Mouse (Mus musculus) forebrain, embryonic 16.5 days (tissue): Measurements from ENCODE around the gene Rnf128. TPM values are rescaled to one million over a fixed set of nuclear protein-coding genes. Genes with fewer than 3 reads are reported as not detected.

Experiments
- ATAC-seq: fragments of 200-750 bp; cut with Nextera tagmentation; 2 replicates; pipeline ENCODE4 v1.8.0; 2017; ENCODE audit warnings: mild to moderate bottlenecking, moderate library complexity
- H3K27ac ChIP-seq: fragments of 300-500 bp; sonication (generic); 2 replicates; pipeline ENCODE4 v1.5.1; 2014; ENCODE audit warnings: low read length, control low read depth
- H3K27me3 ChIP-seq: fragments of 300-500 bp; sonication (generic); replicated peaks from 2 replicates; pipeline ENCODE4 v1.6.1; 2014; ENCODE audit warnings: low read length; ENCODE audit not compliant: control insufficient read depth, insufficient read depth
- H3K36me3 ChIP-seq: fragments of 300-500 bp; sonication (generic); 2 replicates; pipeline ENCODE4 v1.6.1; 2014; ENCODE audit not compliant: control insufficient read depth, insufficient read depth
- H3K4me1 ChIP-seq: fragments of 300-500 bp; sonication (generic); replicated peaks from 2 replicates; pipeline ENCODE4 v1.6.1; 2014; ENCODE audit warnings: low read length; ENCODE audit not compliant: control insufficient read depth, insufficient read depth
- H3K4me2 ChIP-seq: fragments of 300-500 bp; sonication (generic); 2 replicates; pipeline ENCODE4 v1.6.1; 2014; ENCODE audit warnings: mild to moderate bottlenecking, low read length, control low read depth
- H3K4me3 ChIP-seq: fragments of 300-500 bp; sonication (generic); replicated peaks from 2 replicates; pipeline ENCODE4 v1.5.1; 2014; ENCODE audit warnings: mild to moderate bottlenecking, low read length, control low read depth
- H3K9ac ChIP-seq: fragments of 300-500 bp; sonication (generic); replicated peaks from 2 replicates; pipeline ENCODE4 v1.6.1; 2014; ENCODE audit warnings: low read depth, low read length, control low read depth
- H3K9me3 ChIP-seq: fragments of 300-500 bp; sonication (generic); 2 replicates; pipeline ENCODE4 v1.6.1; 2016; ENCODE audit warnings: low read length; ENCODE audit not compliant: control insufficient read depth
- WGBS: fragments of 180-500 bp; shearing (Covaris S2); extraction: QIAGEN DNeasy Blood & Tissue Kit; methylation state at CpG from one replicate; pipeline ENCODE4 v1.1.7; 2014; 5-methylcytosine and 5-hydroxymethylcytosine counted together
- polyA plus RNA-seq: library from polyadenylated mRNA; unstranded; fragments of >200 nt; fragmentation: Nextera tagmentation; extraction: Ambion mirVana; gene quantifications from 2 replicates; pipeline ENCODE4 v1.2.1, GENCODE M21; 2015

Rnf128 gene
- 4.1 TPM in 2 replicates for polyA plus RNA-seq

GRCm38 (mm10) chrX:139562925-139563461, at the start of gene Rnf128:
Rnf128 (plus strand) TSS chrX:139563316.
- no peak within 1 kb of the TSS for H3K9ac ChIP-seq
- no peaks in the 10 kb centered on the region for H3K27me3 ChIP-seq
- 82% methylated on average over 8 of the region's 8 CpGs for WGBS
- H3K4me2 ChIP-seq, result no peak within 1 kb of the TSS
- ATAC-seq, result no peak
- H3K4me3 ChIP-seq, result no peak within 1 kb of the TSS
- no peak within 1 kb of the TSS for H3K27ac ChIP-seq
- no peaks in the 10 kb centered on the region for H3K36me3 ChIP-seq
- H3K9me3 ChIP-seq, result no peaks in the 10 kb centered on the region
- no peaks in the 10 kb centered on the region for H3K4me1 ChIP-seq

GRCm38 (mm10) chrX:139516156-139516555, 47.0 kb upstream of the Rnf128 start:
- Histone ChIP-seq H3K27me3 (no peaks in the 10 kb centered on the region), H3K36me3 (no peaks in the 10 kb centered on the region), H3K27ac (no peak overlapping the region), H3K4me2 (no peak overlapping the region), H3K4me3 (no peak overlapping the region), H3K4me1 (no peaks in the 10 kb centered on the region), H3K9me3 (no peaks in the 10 kb centered on the region), H3K9ac (no peak overlapping the region)
- 92% methylated on average over 2 of the region's 2 CpGs for WGBS
- ATAC-seq, result no peak

- H3K9ac ChIP-seq, result no peak overlapping the region
- whole genome bisulfite sequencing, result 94% methylated on average over 2 of the region's 2 CpGs
- no peaks in the 10 kb centered on the region for H3K27me3 ChIP-seq
- no peak for ATAC-seq
- H3K36me3 ChIP-seq, result no peaks in the 10 kb centered on the region
- H3K27ac ChIP-seq, result no peak overlapping the region
- no peak overlapping the region for H3K4me2 ChIP-seq
- H3K4me1 ChIP-seq, result no peaks in the 10 kb centered on the region
- no peak overlapping the region for H3K4me3 ChIP-seq
- H3K9me3 ChIP-seq, result no peaks in the 10 kb centered on the region
These were observed 43.9 kb upstream of the Rnf128 start for GRCm38 (mm10) chrX:139519251-139519650.

- WGBS, result 70% methylated on average over 5 of the region's 5 CpGs
- Histone ChIP-seq H3K9ac (no peak overlapping the region), H3K4me3 (no peak overlapping the region), H3K36me3 (no peaks in the 10 kb centered on the region), H3K4me2 (no peak overlapping the region), H3K27ac (no peak overlapping the region), H3K4me1 (no peaks in the 10 kb centered on the region), H3K9me3 (no peaks in the 10 kb centered on the region), H3K27me3 (no peaks in the 10 kb centered on the region)
- ATAC-seq, result no peak
These were observed 38.6 kb upstream of the Rnf128 start for GRCm38 (mm10) chrX:139524303-139525091.

GRCm38 (mm10) chrX:139525724-139526123, 37.4 kb upstream of the Rnf128 start:
- 92% methylated on average over 2 of the region's 2 CpGs for WGBS
- H3K4me3 ChIP-seq, result no peak overlapping the region
- no peaks in the 10 kb centered on the region for H3K27me3 ChIP-seq
- ATAC-seq, result no peak
- H3K9me3 ChIP-seq, result no peaks in the 10 kb centered on the region
- H3K36me3 ChIP-seq, result no peaks in the 10 kb centered on the region
- H3K4me1 ChIP-seq, result no peaks in the 10 kb centered on the region
- H3K4me2 ChIP-seq, result no peak overlapping the region
- H3K9ac ChIP-seq, result no peak overlapping the region
- no peak overlapping the region for H3K27ac ChIP-seq

GRCm38 (mm10) chrX:139526984-139527383, 36.1 kb upstream of the Rnf128 start:
- no peak overlapping the region for H3K4me3 ChIP-seq
- no peak overlapping the region for H3K4me2 ChIP-seq
- H3K9ac ChIP-seq, result no peak overlapping the region
- ATAC-seq, result no peak
- no peaks in the 10 kb centered on the region for H3K4me1 ChIP-seq
- WGBS, result 91% methylated on average over 4 of the region's 4 CpGs
- no peaks in the 10 kb centered on the region for H3K9me3 ChIP-seq
- no peaks in the 10 kb centered on the region for H3K36me3 ChIP-seq
- H3K27me3 ChIP-seq, result no peaks in the 10 kb centered on the region
- H3K27ac ChIP-seq, result no peak overlapping the region

GRCm38 (mm10) chrX:139529678-139530077, 33.4 kb upstream of the Rnf128 start:
- ATAC-seq, result no peak
- Histone ChIP-seq H3K9me3 (no peaks in the 10 kb centered on the region), H3K27ac (no peak overlapping the region), H3K36me3 (no peaks in the 10 kb centered on the region), H3K27me3 (no peaks in the 10 kb centered on the region), H3K4me2 (no peak overlapping the region), H3K4me1 (no peaks in the 10 kb centered on the region), H3K4me3 (no peak overlapping the region), H3K9ac (no peak overlapping the region)

GRCm38 (mm10) chrX:139532293-139532692, 30.8 kb upstream of the Rnf128 start:
- 78% methylated on average over 4 of the region's 4 CpGs for WGBS

GRCm38 (mm10) chrX:139537641-139538397, 25.3 kb upstream of the Rnf128 start:
- no peak overlapping the region for H3K9ac ChIP-seq
- no peak for ATAC-seq
- no peak overlapping the region for H3K4me3 ChIP-seq
- H3K27ac ChIP-seq, result no peak overlapping the region
- WGBS, result 86% methylated on average over 5 of the region's 5 CpGs
- no peak overlapping the region for H3K4me2 ChIP-seq
- no peaks in the 10 kb centered on the region for H3K36me3 ChIP-seq
- no peaks in the 10 kb centered on the region for H3K27me3 ChIP-seq
- no peaks in the 10 kb centered on the region for H3K4me1 ChIP-seq
- no peaks in the 10 kb centered on the region for H3K9me3 ChIP-seq

More at GRCm38 (mm10) chrX:139532293-139532692, 30.8 kb upstream of the Rnf128 start:
- H3K9ac ChIP-seq, result no peak overlapping the region
- H3K36me3 ChIP-seq, result no peaks in the 10 kb centered on the region
- no peak overlapping the region for H3K4me3 ChIP-seq
- H3K4me2 ChIP-seq, result no peak overlapping the region
- ATAC-seq, result no peak
- H3K4me1 ChIP-seq, result no peaks in the 10 kb centered on the region
- no peak overlapping the region for H3K27ac ChIP-seq
- no peaks in the 10 kb centered on the region for H3K9me3 ChIP-seq
- H3K27me3 ChIP-seq, result no peaks in the 10 kb centered on the region
